Mouse (Mus musculus) CH12.LX (cell line): ENCODE data around the gene B4galt1. TPM values are rescaled to one million over a fixed set of nuclear protein-coding genes. Genes with fewer than 3 reads are reported as not detected.

Experiments
- DNase-seq: peaks from one replicate; pipeline ENCODE4 v3.0.0-alpha.2; 2013; ENCODE audit errors: extremely low read depth
- H3K27ac ChIP-seq: 2 replicates; pipeline ENCODE4 v1.5.1; 2012; ENCODE audit warnings: low read depth, mild to moderate bottlenecking, control low read depth, moderate library complexity; ENCODE audit not compliant: insufficient read depth
- H3K27me3 ChIP-seq: replicated peaks from 2 replicates; pipeline ENCODE3; 2012; ENCODE audit warnings: inconsistent platforms
- H3K36me3 ChIP-seq, 2 experiments: replicated peaks in 1 of 2; 2 replicates each; pipeline versions ENCODE3 to v1.6.1; 2012; ENCODE audit warnings: inconsistent platforms in 1 of 2, low read length in 1 of 2, mild to moderate bottlenecking in 1 of 2, mixed read lengths in 1 of 2, moderate library complexity in 1 of 2; ENCODE audit not compliant: control insufficient read depth in 1 of 2, insufficient read depth in 1 of 2
- H3K4me1 ChIP-seq, 2 experiments: 2 replicates each; pipeline ENCODE4 v1.6.1; 2012; ENCODE audit warnings: inconsistent platforms in 1 of 2, moderate library complexity in 1 of 2; ENCODE audit not compliant: insufficient read depth in 2 of 2, control insufficient read depth in 1 of 2
- H3K4me2 ChIP-seq: 2 replicates; pipeline ENCODE4 v1.6.1; 2012; ENCODE audit warnings: low read depth, mild to moderate bottlenecking, control low read depth; ENCODE audit not compliant: poor library complexity, insufficient read depth, severe bottlenecking
- H3K4me3 ChIP-seq, 3 experiments: fragments of 150-350 bp in 1 of 3; sonication (generic) in 1 of 3; replicated peaks in 1 of 3; 2 replicates each; pipeline versions ENCODE3 to v1.5.1; 2011 to 2012; ENCODE audit warnings: low read depth in 2 of 3, low read length in 2 of 3, mild to moderate bottlenecking in 2 of 3, moderate library complexity in 2 of 3, control low read depth in 1 of 3, improper control_type of control experiment in 1 of 3, inconsistent platforms in 1 of 3, mixed read lengths in 1 of 3; ENCODE audit not compliant: poor library complexity in 1 of 3
- H3K79me2 ChIP-seq: replicated peaks from 2 replicates; pipeline ENCODE4 v1.6.1; 2012; ENCODE audit warnings: mild to moderate bottlenecking, moderate library complexity; ENCODE audit not compliant: control insufficient read depth, poor library complexity, insufficient read depth, severe bottlenecking; ENCODE audit errors: extremely low read depth
- H3K9ac ChIP-seq: 2 replicates; pipeline ENCODE4 v1.6.1; 2012; ENCODE audit warnings: low read depth, mild to moderate bottlenecking, control low read depth, moderate library complexity; ENCODE audit not compliant: insufficient read depth
- H3K9me3 ChIP-seq: replicated peaks from 2 replicates; pipeline ENCODE3; 2012; ENCODE audit warnings: low read length, inconsistent platforms, mixed read lengths
- BHLHE40 ChIP-seq: IDR thresholded peaks from 2 replicates; pipeline ENCODE4 v1.6.1; 2011; ENCODE audit warnings: mild to moderate bottlenecking, low read depth, low read length, improper control_type of control experiment
- CHD2 ChIP-seq: IDR thresholded peaks from 2 replicates; pipeline ENCODE4 v1.6.1; 2011; ENCODE audit warnings: low read length, improper control_type of control experiment
- E2F4 ChIP-seq: IDR thresholded peaks from 2 replicates; pipeline ENCODE4 v1.6.1; 2011; ENCODE audit warnings: low read depth, low read length, improper control_type of control experiment; ENCODE audit not compliant: insufficient replicate concordance
- EP300 ChIP-seq: IDR thresholded peaks from 2 replicates; pipeline ENCODE4 v1.6.1; 2011; ENCODE audit warnings: low read length, improper control_type of control experiment
- ETS1 ChIP-seq: conservative IDR thresholded peaks from 2 replicates; pipeline ENCODE4 v1.6.1; 2012; ENCODE audit warnings: low read depth, mild to moderate bottlenecking, inconsistent platforms, low read length, improper control_type of control experiment, moderate library complexity
- HCFC1 ChIP-seq: IDR thresholded peaks from 2 replicates; pipeline ENCODE4 v1.6.1; 2012; ENCODE audit warnings: low read depth, mild to moderate bottlenecking, inconsistent platforms, low read length, improper control_type of control experiment
- IRF4 ChIP-seq: IDR thresholded peaks from 2 replicates; pipeline ENCODE4 v1.6.1; 2014; ENCODE audit warnings: low read depth, mild to moderate bottlenecking, inconsistent platforms, low read length, improper control_type of control experiment
- JUN ChIP-seq: IDR thresholded peaks from 2 replicates; pipeline ENCODE4 v1.6.1; 2011; ENCODE audit warnings: low read depth, mild to moderate bottlenecking, low read length, improper control_type of control experiment, moderate library complexity; ENCODE audit not compliant: insufficient read depth
- JUND ChIP-seq: conservative IDR thresholded peaks from 2 replicates; pipeline ENCODE4 v1.6.1; 2011; ENCODE audit warnings: low read depth, low read length, improper control_type of control experiment
- KAT2A ChIP-seq: IDR thresholded peaks from 2 replicates; pipeline ENCODE4 v1.6.1; 2012; ENCODE audit warnings: low read length, improper control_type of control experiment, inconsistent platforms; ENCODE audit not compliant: insufficient replicate concordance
- MAFK ChIP-seq: IDR thresholded peaks from 2 replicates; pipeline ENCODE4 v1.6.1; 2011; ENCODE audit warnings: low read length, improper control_type of control experiment; ENCODE audit not compliant: insufficient replicate concordance
- MAX ChIP-seq: IDR thresholded peaks from 2 replicates; pipeline ENCODE4 v1.6.1; 2011; ENCODE audit warnings: low read length, improper control_type of control experiment
- MEF2A ChIP-seq: IDR thresholded peaks from 2 replicates; pipeline ENCODE4 v1.6.1; 2014; ENCODE audit warnings: low read depth, mild to moderate bottlenecking, inconsistent platforms, low read length, improper control_type of control experiment, borderline replicate concordance
- MXI1 ChIP-seq: IDR thresholded peaks from 2 replicates; pipeline ENCODE4 v1.6.1; 2011; ENCODE audit warnings: mild to moderate bottlenecking, low read depth, low read length, improper control_type of control experiment
- MYC ChIP-seq: IDR thresholded peaks from 2 replicates; pipeline ENCODE4 v1.6.1; 2011; ENCODE audit warnings: low read depth, mild to moderate bottlenecking, improper control_type of control experiment, low read length
- NELFE ChIP-seq: IDR thresholded peaks from 2 replicates; pipeline ENCODE4 v1.6.1; 2011; ENCODE audit warnings: low read depth, low read length, improper control_type of control experiment
- PAX5 ChIP-seq: IDR thresholded peaks from 2 replicates; pipeline ENCODE4 v1.6.1; 2012; ENCODE audit warnings: low read length, inconsistent platforms, mixed read lengths
- POLR2A ChIP-seq: IDR thresholded peaks from 2 replicates; pipeline ENCODE4 v1.6.1; 2011; ENCODE audit warnings: low read depth, mild to moderate bottlenecking, improper control_type of control experiment, low read length
- POLR2AphosphoS2 ChIP-seq: IDR thresholded peaks from 2 replicates; pipeline ENCODE4 v1.6.1; 2011; ENCODE audit warnings: low read depth, low read length, improper control_type of control experiment
- RAD21 ChIP-seq: IDR thresholded peaks from 2 replicates; pipeline ENCODE4 v1.6.1; 2011; ENCODE audit warnings: low read depth, mild to moderate bottlenecking, low read length, improper control_type of control experiment, moderate library complexity
- RCOR1 ChIP-seq: conservative IDR thresholded peaks from 2 replicates; pipeline ENCODE4 v1.6.1; 2012; ENCODE audit warnings: low read depth, mild to moderate bottlenecking, inconsistent platforms, low read length, improper control_type of control experiment
- SMC3 ChIP-seq: IDR thresholded peaks from 2 replicates; pipeline ENCODE4 v1.6.1; 2011; ENCODE audit warnings: low read depth, low read length, improper control_type of control experiment
- TBP ChIP-seq: conservative IDR thresholded peaks from 2 replicates; pipeline ENCODE4 v1.6.1; 2011; ENCODE audit warnings: low read depth, low read length, improper control_type of control experiment
- TCF12 ChIP-seq: IDR thresholded peaks from 2 replicates; pipeline ENCODE4 v1.6.1; 2014; ENCODE audit warnings: low read depth, mild to moderate bottlenecking, inconsistent platforms, low read length, improper control_type of control experiment
- USF2 ChIP-seq: conservative IDR thresholded peaks from 2 replicates; pipeline ENCODE4 v1.6.1; 2011; ENCODE audit warnings: low read depth, low read length, improper control_type of control experiment
- ZMIZ1 ChIP-seq: IDR thresholded peaks from 2 replicates; pipeline ENCODE4 v1.6.1; 2012; ENCODE audit warnings: low read depth, mild to moderate bottlenecking, inconsistent platforms, low read length, improper control_type of control experiment
- dilution Hi-C: fragments of 300-500 bp; cut with MboI; formaldehyde crosslinking; loops from 2 replicates; pipeline ENCODE4 v1.14.3; 2020; ENCODE audit warnings: low sequenced_read_pairs; ENCODE audit not compliant: extremely low pct_unique_long_range_greater_than_20kb, extremely low pct_ligation_motif_present
- in situ Hi-C: fragments of 300-500 bp; cut with MboI; formaldehyde crosslinking; loops from 3 replicates; pipeline ENCODE4 v1.14.3; 2019; ENCODE audit warnings: low sequenced_read_pairs, low pct_ligation_motif_present, low pct_unique_long_range_greater_than_20kb, mixed read lengths
- polyA plus RNA-seq: library from polyadenylated mRNA; unstranded; fragments of >175 nt; gene quantifications from 2 replicates; pipeline ENCODE4 v1.2.1, GENCODE M21; 2012; ENCODE audit warnings: low read depth; ENCODE audit not compliant: insufficient read length
- total RNA-seq, 2 experiments: library from RNA; depleted of rRNA; stranded (reverse); fragments of 300-350 nt in 1 of 2; fragments of >200 nt in 1 of 2; gene quantifications; 2 replicates each; pipeline ENCODE4 v1.2.3; 2012 to 2014

Gene B4galt1
- total and polyA plus RNA-seq, 3 experiments = 46.6 to 80.2 (median 66.6) TPM

GRCm38 (mm10) chr4:40818421-40818820, 35.4 kb downstream of the B4galt1 start:
- Histone ChIP-seq H3K27me3 (no peaks in the 10 kb centered on the region), H3K9me3 (no peaks in the 10 kb centered on the region), H3K4me3 (peak overlapping the region in 1 of 3 experiments; percentile 4), H3K79me2 (peaks cover 5% of the 10 kb centered on the region), H3K4me1 (peaks cover 14 to 89% of the 10 kb centered on the region in 2 experiments), H3K4me2 (no peak overlapping the region), H3K9ac (no peak overlapping the region), H3K27ac (no peak overlapping the region), H3K36me3 (peaks cover 66 to 96% of the 10 kb centered on the region in 2 experiments)
- TF ChIP-seq IRF4 = no peak
- no peak for TF ChIP-seq MXI1
- no peak for TF ChIP-seq MEF2A
- TF ChIP-seq JUND = no peak
- no peak for TF ChIP-seq BHLHE40
- no peak for TF ChIP-seq ZMIZ1
- no peak for TF ChIP-seq MAFK
- no peak for TF ChIP-seq HCFC1
- no peak for TF ChIP-seq USF2
- no peak for TF ChIP-seq E2F4
- no peak for TF ChIP-seq EP300
- no peak for TF ChIP-seq TBP
- TF ChIP-seq POLR2AphosphoS2 = no peak
- no peak for TF ChIP-seq RCOR1
- TF ChIP-seq TCF12 = no peak
- no peak for TF ChIP-seq ETS1
- in situ Hi-C loops = no loop called here
- no peak for DNase-seq
- dilution Hi-C loops = no loop called here

- in situ Hi-C loops (no loop called here), dilution Hi-C loops (no loop called here)
- H3K4me2 ChIP-seq = no peak overlapping the region
- TF ChIP-seq HCFC1 (no peak), MAX (no peak), PAX5 (no peak), ZMIZ1 (no peak), IRF4 (no peak), RAD21 (no peak), ETS1 (no peak), POLR2A (no peak), JUND (no peak), MXI1 (no peak), EP300 (no peak), NELFE (no peak), JUN (no peak), E2F4 (no peak), USF2 (no peak), KAT2A (no peak), SMC3 (no peak), CHD2 (no peak), MYC (no peak)
- DNase-seq = no peak
- no peaks in the 10 kb centered on the region for H3K9me3 ChIP-seq
- H3K9ac ChIP-seq = no peak overlapping the region
- H3K4me1 ChIP-seq = peaks cover 9 to 89% of the 10 kb centered on the region in 2 experiments; a peak in 3 of 4 replicates
- H3K36me3 ChIP-seq = peaks cover 66 to 97% of the 10 kb centered on the region in 2 experiments
- H3K27me3 ChIP-seq = no peaks in the 10 kb centered on the region
- H3K79me2 ChIP-seq = peaks cover 5% of the 10 kb centered on the region
- no peak overlapping the region for H3K27ac ChIP-seq
- no peak overlapping the region for H3K4me3 ChIP-seq
Observed at GRCm38 (mm10) chr4:40817936-40818335, 35.9 kb downstream of the B4galt1 start.
